Mouse (Mus musculus) layer of hippocampus, postnatal 25 days (tissue): ENCODE results near the gene 4930512M02Rik. TPM values are rescaled to one million over a fixed set of nuclear protein-coding genes. Genes with fewer than 3 reads are reported as not detected.

Experiments
- DNase-seq, 2 experiments: peaks; one replicate each; pipeline ENCODE4 v3.0.0; 2022; ENCODE audit warnings: mixed read lengths in 2 of 2, low spot score in 1 of 2; ENCODE audit errors: extremely low spot score in 1 of 2
- total RNA-seq, 2 experiments: library from RNA; stranded (reverse); gene quantifications; 2 replicates each; pipeline ENCODE4 v1.2.3; 2021

The 4930512M02Rik gene
- total RNA-seq, 2 experiments from 2014 or later: not detected

GRCm38 (mm10) chr11:11565146-11565820 is 62.4 kb downstream of the 4930512M02Rik start:
- no peak for DNase-seq

GRCm38 (mm10) chr11:11564266-11565044 is 63.2 kb downstream of the 4930512M02Rik start:
- no peak for DNase-seq

- no peak for DNase-seq
Observed at GRCm38 (mm10) chr11:11561118-11561517, 66.5 kb downstream of the 4930512M02Rik start.

DNA sequence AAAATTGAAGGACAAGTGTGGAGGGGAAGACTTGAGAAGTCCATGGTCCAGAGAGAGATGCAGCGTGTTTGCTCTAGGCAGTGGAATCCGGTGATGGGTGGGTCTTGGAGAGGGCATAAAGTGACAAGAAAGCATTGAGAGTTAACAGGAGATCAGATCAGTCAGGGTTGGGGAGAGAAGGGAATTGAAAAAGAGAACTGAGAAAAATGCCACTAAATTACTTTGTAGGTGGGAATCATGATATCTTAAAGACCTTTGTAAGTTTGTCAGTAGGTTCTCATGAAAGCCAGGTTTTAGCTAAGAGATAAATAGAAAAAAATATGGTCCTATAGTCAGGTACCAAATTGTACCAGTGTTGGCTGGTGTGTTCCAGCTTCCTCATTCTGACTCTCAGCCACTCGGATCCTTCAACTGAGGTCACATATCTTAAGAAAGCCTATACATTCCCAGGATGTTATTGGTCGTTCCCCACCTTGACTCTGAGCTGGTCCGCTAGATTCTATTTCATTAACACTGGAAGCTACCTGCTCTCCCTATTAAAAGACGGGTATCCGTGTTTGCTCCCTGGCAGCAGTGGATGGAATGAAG is 68.4 kb downstream of the 4930512M02Rik start:
- no peak for DNase-seq

- no peak for DNase-seq
Observed at GRCm38 (mm10) chr11:11558662-11559061, 69.0 kb downstream of the 4930512M02Rik start.

GRCm38 (mm10) chr11:11557173-11557967 is 70.3 kb downstream of the 4930512M02Rik start:
- DNase-seq: peak; percentile 14 to 57

DNA sequence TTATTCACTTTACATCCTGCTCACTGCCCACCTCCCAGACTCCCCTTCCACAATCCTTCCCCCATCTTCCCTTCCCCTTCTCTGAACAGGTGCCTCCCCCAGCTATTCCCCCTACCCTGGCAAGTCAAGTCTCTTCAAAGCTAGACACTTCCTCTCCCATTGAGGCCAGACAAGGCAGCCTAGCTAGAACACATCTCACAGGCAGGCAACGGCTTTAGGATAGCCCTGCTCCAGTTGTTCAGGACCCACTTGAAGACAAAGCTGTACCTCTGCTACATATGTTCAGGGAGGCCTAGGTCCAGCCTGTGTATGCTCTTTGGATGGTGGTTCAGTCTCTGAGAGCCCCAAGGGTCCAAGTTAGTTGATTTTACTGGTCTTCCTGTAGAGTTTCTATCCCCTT is 71.4 kb downstream of the 4930512M02Rik start:
- no peak for DNase-seq

DNA sequence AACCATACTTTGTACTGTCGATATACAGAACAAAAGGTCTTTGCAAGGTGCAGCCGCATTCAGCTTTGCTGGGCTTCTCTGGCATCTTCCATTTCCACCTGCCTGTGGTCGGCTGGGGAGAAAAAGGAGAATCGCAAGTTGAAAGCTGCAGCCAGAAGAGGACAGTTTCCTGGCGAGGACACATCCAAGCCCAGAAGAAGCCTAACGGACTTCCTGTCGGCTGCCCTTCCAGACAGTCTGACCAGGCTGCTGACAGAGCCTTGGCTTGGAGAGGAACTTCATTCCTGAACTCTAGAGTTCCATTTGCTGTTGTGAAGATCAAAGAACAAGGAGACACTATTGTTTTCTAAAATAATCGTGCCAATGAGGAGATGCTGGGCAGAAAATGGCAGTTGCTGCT is 72.1 kb downstream of the 4930512M02Rik start:
- no peak for DNase-seq

DNA sequence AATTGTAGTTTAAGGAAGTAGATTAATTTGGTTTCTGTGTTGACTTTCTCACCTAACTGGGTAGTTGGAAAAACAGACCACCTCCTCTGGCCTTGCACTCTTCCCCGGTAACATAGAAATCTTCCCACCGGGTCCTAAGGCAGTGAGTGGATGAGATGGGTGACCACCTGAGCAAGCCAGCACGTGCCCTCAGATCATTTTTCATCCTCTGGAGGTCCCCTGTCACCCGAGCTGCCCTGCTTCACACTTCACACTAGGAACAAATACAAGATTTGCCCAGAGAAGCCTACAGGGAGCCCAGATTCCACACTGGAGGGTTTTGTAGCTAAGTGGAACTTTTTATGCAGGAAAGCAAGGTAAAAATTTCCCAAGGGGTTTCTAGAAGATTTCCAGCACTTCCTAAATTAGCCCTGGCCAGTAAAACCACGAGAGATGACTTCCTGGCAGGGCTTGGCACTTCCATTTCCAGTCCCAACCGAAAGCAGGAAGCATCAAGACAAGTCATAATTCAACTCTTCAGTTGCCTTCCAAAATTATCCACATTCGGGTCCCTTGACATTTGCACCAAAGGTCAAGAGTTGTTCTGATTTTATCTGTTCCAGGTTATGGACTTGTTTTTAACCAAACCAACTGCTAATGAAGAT is 79.9 kb downstream of the 4930512M02Rik start:
- DNase-seq: no peak

GRCm38 (mm10) chr11:11546903-11547511 is 80.6 kb downstream of the 4930512M02Rik start:
- DNase-seq: no peak

- DNase-seq: no peak
Observed at GRCm38 (mm10) chr11:11545948-11546347, 81.7 kb downstream of the 4930512M02Rik start.

Other genes with a start within 250 kb of the 4930512M02Rik start
- 1 to 10 TPM; 1.2 to 1.4 TPM for gene Spata48, start 165.7 kb downstream of the 4930512M02Rik start, total RNA-seq
- gene Zpbp, start 165.4 kb downstream of the 4930512M02Rik start, total RNA-seq: 1 to 10 TPM in 1 of 2 experiments, under 1 TPM in 1; 0.75 to 1.0 TPM
- gene Ikzf1, start 57.2 kb upstream of the 4930512M02Rik start, total RNA-seq: 1 to 10 TPM; 2.4 to 3.2 TPM
- 1 to 10 TPM; 1.1 to 2.6 TPM for gene Fignl1, start 181.1 kb upstream of the 4930512M02Rik start, total RNA-seq